Mouse (Mus musculus) erythroid progenitor cell, adult 5-6 weeks (primary cell): ENCODE measurements around the gene Hist2h4. TPM values are rescaled to one million over a fixed set of nuclear protein-coding genes. Genes with fewer than 3 reads are reported as not detected.
A peak's percentile ranks its signal among the peaks of the same experiment; 100 is the strongest.

Source experiments
- ATAC-seq: replicated peaks from 2 replicates; pipeline ENCODE4 v1.8.0; 2016; ENCODE audit warnings: moderate number of reproducible peaks, mild to moderate bottlenecking, moderate TSS enrichment, inconsistent platforms; ENCODE audit not compliant: poor library complexity, low FRiP score, severe bottlenecking
- total RNA-seq, 2 experiments: library from RNA; stranded (forward) in 1 of 2; stranded (reverse) in 1 of 2; fragments of 150-400 nt in 1 of 2; fragments of 186-747, 209-891 nt in 1 of 2; gene quantifications; 2 replicates each; pipeline versions ENCODE4 v1.2.3 to v1.2.4; 2015 to 2017; ENCODE audit warnings: low replicate concordance in 2 of 2

Gene Hist2h4
- total RNA-seq, 2 experiments from 2014 or later = 543 to 928 TPM

DNA sequence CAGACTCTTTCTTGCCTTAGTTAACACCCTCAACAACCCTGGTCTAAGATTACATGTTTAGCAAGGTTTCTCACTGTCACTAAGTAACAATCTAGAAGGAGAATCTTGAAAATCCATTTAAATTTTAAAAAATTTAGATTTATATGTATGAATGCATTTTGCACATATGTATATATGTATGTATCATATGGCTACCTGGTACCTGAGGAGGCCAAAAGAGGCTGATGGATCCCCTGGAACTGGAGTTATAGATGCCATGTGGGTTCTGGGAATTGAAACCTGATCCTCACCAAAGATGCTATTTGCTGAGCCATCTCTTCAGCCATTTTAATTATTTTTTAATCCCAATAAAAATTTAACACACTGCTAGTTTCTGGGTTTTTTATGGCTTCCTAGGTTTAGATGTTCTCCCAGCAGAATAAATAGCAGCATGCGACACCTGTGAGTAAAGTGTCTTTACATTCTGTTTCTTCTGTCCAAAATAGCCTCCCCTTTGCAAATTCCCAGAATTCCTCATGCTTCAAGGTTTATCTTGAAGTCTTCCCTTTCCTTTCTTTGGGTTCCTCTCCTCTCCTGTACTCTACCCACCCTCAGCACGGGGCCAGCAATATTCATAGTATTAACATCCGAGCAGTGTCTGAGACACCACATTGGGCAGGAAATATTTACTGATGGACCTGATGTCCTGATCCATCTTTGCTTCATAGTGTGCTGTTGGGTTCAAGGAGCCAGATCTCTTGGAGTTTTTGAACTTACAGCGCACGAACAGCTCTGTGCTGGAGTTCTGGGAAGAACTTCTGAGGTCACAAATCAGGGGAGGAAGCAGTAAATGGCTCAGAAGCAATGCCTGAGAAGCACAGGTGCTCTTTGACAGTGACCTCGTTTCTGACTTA lies 14.7 kb downstream of the Hist2h4 start:
- ATAC-seq = no peak

DNA sequence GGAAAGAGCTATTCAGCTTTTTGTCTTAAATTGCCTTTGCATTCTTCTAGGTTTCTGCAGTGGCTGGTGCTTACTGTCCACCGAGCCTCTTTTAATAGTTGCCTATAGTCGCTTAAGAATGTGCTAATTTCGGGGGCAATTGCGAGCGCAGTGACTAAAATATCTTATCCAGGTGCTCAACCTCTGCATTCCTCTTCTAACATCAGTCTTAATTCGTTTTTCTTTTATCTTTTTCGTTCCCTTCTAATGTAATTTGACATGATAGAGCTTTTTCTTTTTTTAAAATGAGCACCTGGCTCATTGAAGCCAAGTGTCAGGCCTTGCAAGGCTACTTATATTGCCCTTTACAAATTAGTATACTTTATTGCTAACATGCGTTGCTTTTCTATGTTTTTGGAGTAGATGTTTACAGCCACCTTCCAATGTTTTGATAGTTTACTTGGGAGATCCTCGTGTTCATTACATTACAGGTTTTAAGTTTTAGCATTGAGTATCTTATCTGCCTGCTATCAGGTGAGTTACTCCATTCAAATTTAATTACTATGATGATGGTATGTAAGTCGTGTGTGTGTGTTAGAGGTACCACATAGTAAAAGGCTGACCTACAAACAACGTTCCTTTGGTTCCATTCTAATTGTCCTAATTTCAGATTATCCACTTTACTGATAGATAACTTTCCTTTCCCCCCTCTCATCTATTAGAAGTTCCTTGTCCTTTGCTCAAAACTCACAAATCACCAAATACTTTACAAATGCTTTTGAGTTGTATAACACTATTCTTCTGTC lies 15.6 kb downstream of the Hist2h4 start:
- ATAC-seq = no peak

DNA sequence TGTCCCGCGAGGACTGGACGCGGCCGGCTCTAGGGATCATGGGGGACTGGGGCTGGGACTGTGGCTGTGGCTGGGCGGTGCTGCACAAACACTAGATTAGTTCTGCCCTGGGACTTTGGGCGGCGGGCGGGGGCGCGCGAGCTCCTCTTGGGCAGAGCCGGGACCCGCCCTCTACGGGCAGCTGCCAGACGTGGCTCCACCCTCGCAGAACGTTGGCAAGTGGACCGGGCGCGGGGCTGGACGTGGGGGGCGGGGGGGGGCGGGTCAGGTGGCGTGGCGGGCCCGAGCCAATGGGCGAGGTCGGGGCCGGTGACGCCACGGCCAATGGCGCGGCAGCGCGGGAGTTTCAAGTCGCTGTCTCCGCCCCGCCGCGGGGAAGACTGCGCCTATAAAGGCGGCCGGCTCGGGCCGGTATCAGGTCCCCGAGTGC lies 16.7 kb downstream of the Hist2h4 start, which contains the start of gene Hist2h3c1:
Gene Hist2h3c1 (plus strand): TSS at position 259 of the 430 bp plus-strand sequence.
- peak; percentile 67 for ATAC-seq

DNA sequence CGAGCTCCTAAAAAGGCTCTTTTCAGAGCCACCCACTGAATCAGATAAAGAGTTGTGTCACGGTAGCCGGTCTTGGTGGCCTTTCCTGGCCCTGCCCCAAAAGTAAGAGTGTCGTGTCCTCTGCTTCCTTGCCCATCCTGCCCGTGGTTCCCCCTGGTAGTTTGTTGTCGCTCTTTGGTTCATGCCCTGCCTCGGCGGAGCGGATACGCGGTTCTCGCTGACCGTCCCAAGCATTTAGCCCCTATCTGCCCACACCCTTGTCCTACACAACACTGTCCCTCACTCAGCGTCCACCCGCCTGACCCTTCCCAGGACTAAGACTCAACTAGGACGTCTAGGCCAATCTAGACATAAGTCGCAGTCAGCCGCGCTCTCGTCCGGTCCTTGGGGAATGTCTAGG lies 17.1 kb downstream of the Hist2h4 start:
- peak; percentile 58 for ATAC-seq

DNA sequence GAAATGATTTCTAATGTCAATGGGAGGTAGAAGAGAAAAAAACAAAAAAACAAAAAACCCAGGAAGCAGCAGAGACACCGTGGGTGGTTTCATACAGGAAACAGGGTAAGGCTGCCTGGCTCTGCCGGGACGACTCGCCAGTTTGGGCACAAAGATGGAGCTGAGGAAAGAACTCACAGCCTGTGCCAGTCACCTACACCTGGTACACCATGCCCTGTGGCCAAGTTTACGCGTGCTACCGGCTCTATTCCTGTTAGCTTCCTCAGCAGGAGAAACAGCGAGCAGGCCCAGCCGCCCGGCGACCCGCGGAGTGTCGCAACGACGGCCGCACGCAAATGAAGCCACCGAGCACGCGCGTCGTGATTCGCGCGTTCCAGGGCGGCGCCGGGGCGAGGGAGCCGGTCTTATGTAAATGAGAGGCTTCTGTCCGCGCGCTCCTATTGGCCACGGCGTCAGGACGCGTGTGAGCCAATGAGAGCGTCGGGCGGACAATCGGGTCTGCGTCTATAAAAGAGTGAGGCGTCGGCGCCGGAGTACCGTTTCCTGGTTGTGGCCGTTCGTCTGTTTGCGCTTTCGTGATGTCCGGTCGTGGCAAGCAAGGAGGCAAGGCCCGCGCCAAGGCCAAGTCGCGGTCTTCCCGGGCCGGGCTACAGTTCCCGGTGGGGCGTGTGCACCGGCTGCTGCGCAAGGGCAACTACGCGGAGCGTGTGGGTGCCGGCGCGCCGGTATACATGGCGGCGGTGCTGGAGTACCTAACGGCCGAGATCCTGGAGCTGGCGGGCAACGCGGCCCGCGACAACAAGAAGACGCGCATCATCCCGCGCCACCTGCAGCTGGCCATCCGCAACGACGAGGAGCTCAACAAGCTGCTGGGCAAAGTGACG lies 17.9 kb downstream of the Hist2h4 start, which contains the start of gene Hist2h2aa1:
Gene Hist2h2aa1 (plus strand): TSS at position 495 of the 884 bp plus-strand sequence.
- ATAC-seq = peak; percentile 55

DNA sequence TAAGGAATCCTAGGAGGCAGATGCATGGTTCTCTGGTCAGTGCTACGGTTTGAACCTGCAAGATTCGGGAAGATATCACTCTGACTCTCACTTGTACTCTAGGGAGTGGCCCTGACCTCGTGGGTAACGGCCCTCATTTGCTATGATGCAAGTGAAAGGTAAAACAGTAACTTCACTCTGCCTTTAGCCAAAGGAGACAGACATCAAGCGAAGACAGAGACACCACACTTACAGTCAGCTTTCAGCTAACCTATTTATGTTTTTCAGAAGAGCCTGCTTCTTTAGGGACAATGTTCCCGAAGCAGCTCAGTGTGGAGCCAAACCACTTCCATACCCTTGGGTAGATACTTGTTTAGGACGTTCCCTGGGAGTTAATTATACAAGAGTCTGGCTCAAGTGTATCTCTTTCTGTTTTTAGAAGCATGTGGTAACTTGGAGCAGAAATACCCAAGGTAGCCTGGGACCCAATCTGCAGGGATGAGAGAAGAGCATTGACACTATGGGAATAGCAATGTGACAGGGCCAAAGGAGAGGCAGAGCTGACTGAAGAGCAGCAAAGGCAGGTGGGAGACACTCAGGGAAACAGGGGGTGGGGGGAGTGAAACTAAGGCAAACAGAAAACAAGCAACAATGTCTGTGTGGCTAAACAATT lies 19.1 kb downstream of the Hist2h4 start:
- no peak for ATAC-seq

DNA sequence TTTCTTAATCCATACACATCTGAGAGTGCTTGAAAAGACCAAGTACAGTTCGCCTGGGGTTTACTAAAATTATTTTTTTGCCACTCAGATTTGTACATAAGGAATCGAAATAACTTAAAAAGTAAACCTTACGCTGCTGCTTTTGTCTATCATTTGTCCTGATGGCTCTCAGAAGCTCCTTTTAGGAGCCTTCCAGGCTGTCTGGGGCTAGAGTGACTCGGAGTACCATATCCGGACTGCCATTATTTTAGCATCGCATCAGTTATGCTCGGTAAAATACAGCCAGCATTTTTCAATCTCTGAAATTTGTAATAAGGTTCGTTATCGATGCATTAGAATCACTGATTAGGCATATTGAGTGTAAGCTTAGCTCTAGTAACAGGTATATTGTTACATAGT lies 22.3 kb downstream of the Hist2h4 start:
- ATAC-seq = no peak

DNA sequence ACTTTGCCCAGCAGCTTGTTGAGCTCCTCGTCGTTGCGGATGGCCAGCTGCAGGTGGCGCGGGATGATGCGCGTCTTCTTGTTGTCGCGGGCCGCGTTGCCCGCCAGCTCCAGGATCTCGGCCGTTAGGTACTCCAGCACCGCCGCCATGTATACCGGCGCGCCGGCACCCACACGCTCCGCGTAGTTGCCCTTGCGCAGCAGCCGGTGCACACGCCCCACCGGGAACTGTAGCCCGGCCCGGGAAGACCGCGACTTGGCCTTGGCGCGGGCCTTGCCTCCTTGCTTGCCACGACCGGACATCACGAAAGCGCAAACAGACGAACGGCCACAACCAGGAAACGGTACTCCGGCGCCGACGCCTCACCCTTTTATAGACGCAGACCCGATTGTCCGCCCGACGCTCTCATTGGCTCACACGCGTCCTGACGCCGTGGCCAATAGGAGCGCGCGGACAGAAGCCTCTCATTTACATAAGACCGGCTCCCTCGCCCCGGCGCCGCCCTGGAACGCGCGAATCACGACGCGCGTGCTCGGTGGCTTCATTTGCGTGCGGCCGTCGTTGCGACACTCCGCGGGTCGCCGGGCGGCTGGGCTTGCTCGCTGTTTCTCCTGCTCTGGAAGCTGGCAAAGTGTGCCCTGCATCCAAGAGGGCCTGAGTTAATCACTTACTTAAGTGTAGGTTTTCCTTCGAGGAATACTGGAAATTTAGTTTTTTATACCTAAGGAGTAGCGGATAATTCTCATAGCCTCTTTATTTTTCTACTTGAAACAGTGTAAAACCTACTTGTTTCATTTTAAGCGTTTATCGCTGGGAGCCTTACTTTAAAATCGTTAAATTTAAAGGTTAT lies 22.9 kb downstream of the Hist2h4 start, which contains the start of gene Hist2h2aa2:
Gene Hist2h2aa2 (minus strand): TSS at position 328 of the 850 bp plus-strand sequence.
- peak; percentile 53 for ATAC-seq

DNA sequence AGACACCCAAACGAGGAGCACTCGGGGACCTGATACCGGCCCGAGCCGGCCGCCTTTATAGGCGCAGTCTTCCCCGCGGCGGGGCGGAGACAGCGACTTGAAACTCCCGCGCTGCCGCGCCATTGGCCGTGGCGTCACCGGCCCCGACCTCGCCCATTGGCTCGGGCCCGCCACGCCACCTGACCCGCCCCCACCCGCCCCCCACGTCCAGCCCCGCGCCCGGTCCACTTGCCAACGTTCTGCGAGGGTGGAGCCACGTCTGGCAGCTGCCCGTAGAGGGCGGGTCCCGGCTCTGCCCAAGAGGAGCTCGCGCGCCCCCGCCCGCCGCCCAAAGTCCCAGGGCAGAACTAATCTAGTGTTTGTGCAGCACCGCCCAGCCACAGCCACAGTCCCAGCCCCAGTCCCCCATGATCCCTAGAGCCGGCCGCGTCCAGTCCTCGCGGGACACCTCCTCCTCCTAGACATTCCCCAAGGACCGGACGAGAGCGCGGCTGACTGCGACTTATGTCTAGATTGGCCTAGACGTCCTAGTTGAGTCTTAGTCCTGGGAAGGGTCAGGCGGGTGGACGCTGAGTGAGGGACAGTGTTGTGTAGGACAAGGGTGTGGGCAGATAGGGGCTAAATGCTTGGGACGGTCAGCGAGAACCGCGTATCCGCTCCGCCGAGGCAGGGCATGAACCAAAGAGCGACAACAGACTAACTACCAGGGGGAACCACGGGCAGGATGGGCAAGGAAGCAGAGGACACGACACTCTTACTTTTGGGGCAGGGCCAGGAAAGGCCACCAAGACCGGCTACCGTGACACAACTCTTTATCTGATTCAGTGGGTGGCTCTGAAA lies 23.9 kb downstream of the Hist2h4 start, which contains the start of gene Hist2h3c2:
Gene Hist2h3c2 (minus strand): TSS at position 174 of the 840 bp plus-strand sequence.
- ATAC-seq = peak; percentile 68

DNA sequence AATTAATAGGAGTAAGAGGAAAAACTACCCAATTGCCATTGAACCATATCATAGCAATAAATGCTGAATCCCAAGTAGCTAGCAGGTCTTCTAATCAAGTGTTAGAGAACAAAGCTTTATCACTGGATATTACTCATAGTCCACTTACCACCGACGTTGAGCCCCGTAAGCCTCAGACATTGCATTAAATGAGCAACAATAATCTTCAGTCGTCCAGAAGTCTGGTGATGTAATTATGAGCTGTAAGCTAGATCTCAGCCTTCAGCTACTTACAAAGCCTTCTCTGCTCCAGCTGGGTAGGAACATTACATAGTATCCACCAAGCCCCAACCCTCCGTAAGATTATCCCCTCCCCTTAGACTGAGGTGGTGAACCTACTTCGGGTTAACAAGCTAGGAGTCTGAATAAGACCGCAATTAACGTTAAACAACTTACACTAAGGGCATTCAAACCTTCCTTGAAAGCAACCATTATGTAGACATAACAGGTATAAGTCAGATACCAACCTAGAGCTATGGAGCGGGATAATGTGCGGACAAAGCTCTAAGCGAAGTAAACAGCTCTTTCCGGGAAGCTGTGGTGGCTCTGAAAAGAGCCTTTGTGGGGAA lies 25.1 kb downstream of the Hist2h4 start:
- ATAC-seq = peak; percentile 8

DNA sequence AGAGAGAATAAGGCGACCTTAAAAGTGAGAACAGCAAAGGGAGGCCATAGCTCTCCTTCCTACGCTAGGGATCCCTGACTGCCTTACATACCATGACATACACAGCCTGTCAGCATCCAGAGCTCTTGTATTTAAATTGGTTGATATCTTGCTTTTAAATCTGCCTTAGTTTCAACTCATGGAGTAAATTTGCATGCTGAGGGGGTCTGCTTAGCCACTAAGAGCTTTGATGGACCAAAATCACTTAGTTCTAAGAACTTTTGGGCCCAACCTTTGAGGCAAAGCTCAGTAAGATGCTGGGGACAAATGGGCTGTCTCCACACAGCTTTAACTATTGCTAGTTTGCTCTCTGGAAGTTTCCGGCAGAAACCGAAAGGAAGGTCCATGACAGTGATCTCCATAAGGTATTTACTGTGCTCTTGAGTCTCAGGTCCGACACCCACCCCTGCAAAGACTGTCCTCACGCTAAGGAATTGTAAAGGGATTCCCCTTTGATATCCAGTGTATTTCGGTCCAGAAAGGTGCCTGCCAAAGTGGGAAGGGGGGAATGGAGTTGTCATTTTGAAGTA lies 25.7 kb downstream of the Hist2h4 start:
- ATAC-seq = no peak

DNA sequence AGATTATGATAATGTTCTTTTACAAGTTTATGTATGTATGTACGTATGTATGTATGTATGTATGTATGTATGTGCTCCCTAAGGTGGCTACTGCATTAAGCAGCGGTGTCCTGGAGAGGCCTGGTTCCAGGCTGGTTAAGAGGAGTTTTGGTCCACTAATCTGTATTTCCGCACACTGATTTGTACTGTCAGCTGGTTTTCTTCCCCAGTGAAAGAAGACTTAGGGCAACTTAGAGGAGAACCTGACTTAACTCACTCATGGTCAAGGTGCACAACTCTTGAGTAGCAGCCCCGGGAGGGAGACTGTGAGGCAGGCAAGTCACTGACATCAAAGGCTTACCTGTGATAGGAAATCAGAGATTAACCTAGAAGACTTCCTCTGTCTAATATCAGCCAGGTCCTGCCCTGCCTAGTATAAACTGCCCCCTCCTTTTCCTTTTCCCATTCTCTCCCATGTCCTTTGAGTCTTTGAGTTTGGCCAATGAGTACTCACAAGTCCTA lies 26.2 kb downstream of the Hist2h4 start:
- no peak for ATAC-seq

DNA sequence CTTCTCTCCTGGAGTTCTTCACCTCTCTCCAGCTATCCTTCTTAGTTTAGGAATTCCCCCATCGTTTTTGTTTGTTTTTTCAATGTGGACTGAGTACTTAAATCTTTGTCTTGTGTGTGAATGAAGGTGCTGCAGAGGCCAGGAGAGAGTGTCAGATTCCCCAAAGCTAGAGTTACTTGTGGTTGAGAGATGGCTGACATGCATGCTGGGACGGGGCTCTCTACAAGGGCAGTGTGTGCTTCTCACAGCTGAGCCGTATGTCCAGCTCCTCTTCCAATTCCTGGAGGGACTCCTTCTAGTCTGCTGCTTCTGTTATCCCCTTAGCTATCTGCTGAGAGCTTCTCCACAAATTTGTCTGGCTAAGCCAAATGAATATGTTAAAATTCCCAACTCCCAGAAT lies 27.3 kb downstream of the Hist2h4 start:
- no peak for ATAC-seq

DNA sequence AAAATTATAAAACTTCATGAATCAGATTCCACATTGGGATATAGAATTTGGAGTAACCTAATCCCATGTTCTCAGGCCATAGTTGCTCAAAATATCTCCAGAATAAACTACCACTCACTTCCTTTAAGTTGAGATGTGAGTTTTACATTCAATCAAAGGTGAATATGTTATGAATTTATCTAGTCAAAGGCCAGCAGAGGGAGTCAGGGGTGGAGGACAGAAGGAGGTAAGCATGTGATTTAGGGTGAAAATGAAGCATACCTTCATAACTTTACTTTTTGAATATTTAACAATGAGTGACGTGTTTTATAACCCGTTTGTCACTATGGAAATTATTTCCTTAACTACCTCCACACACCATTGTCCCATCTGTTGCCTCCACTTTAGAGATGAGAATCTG lies 28.2 kb downstream of the Hist2h4 start:
- ATAC-seq = no peak

DNA sequence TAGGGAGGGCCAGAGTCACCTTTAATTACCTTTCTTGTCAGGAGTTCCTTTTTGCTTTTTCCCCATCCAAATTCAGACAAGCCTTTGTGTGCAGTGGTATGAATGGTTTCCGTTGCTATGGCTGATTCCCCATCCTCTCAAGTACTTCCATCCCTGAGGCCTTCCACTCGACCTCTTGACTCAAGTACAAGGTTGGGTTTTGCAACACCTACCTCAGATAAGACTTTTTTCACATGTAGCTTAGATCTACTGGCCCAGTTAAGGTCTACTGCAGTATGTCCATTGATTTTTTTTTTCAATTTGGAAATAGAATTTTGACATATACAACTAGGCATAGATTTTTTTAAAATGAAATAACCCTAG lies 31.4 kb downstream of the Hist2h4 start:
- no peak for ATAC-seq
